Mouse (Mus musculus): ENCODE measurements around the gene Sycp1. TPM values are rescaled to one million over a fixed set of nuclear protein-coding genes. Genes with fewer than 3 reads are reported as not detected.

Gene Sycp1
- not detected for total RNA-seq (2023)

GRCm38 (mm10) chr3:102935451-102936354 is at the start of gene Sycp1:
TSS of gene Sycp1 (minus strand) at chr3:102936100.

DNA sequence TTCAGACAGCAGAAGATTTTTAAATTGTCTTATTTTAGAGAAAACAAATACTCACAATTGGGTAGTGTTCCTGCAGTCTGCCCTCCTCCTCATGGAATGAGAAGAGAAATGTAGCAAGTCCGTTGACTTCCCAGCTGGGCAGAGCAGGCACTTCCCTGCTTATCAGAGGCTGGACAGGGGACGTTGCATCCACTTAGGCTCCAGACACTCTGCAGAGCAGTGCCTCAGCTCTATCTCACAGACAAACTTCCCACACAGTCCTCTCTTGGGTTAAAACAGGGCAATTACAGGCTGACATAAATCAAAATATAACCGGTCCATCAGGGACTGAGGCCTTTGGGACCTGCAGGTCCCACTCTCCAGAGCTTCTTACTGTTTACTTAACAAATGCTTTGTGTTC is 28.1 kb upstream of the Sycp1 start, which contains the start of gene Nr1h5:
TSS of gene Nr1h5 (minus strand) at position 101 of the 400 bp plus-strand sequence.

DNA sequence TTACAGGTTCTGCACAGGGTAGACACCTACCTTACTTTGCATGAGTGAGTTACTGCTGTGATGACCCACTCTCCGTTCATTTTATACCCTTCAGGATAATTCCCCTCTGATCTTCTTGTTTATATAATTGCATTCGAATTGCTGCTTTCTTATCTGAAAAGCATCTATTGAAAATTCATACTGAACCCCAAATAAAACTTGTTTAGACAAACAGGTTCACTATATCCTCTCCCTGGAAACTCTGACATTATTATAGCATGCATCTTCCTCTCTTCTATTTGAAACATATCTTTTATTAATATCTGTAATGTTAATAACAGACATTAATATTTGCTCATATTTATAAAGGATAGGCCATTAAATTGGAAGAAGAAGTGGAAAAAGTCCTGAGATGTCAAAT is 153.3 kb downstream of the Sycp1 start, which contains the start of gene Tshb:
TSS of gene Tshb (minus strand) at position 101 of the 400 bp plus-strand sequence.

Other genes with a start within 250 kb of the Sycp1 start
- gene Tspan2, start 201.6 kb downstream of the Sycp1 start, total RNA-seq (2023) = 10 to 100 TPM; 23.1 to 24.4 TPM
- gene Tshb, start 153.4 kb downstream of the Sycp1 start, total RNA-seq (2023) = not detected
- gene Nr1h5, start 28.0 kb upstream of the Sycp1 start, total RNA-seq (2023) = not detected
- gene Sike1, start 59.6 kb upstream of the Sycp1 start, total RNA-seq (2023) = 10 to 100 TPM; 56.2 to 63.7 TPM
- gene Csde1, start 84.3 kb upstream of the Sycp1 start, total RNA-seq (2023) = 100 to 1,000 TPM; 247 to 277 TPM
- gene Nras, start 122.2 kb upstream of the Sycp1 start, total RNA-seq (2023) = 10 to 100 TPM; 83.3 to 87.5 TPM
- gene Ampd1, start 137.9 kb upstream of the Sycp1 start, total RNA-seq (2023) = not detected
- gene Dennd2c, start 166.5 kb upstream of the Sycp1 start, total RNA-seq (2023) = 1 to 10 TPM; 1.4 to 2.4 TPM
- 10 to 100 TPM; 35.9 to 39.1 TPM for gene Bcas2, start 235.6 kb upstream of the Sycp1 start, total RNA-seq (2023)